Mouse (Mus musculus): ENCODE data around the gene Gm45785. TPM values are rescaled to one million over a fixed set of nuclear protein-coding genes. Genes with fewer than 3 reads are reported as not detected.

The Gm45785 gene
- polyA plus RNA-seq, 2 experiments = not detected

- Histone ChIP-seq H3K4me2 (replicated peaks; ENCODE audit: low read depth, low read length, severe bottlenecking) (no peak within 1 kb of the TSS), H3K4me3 (replicated peaks; ENCODE audit: low read length) (no peak within 1 kb of the TSS), H3K27ac (replicated peaks; ENCODE audit: low read depth, low read length) (no peak within 1 kb of the TSS), H3K27me3 (ENCODE audit: control insufficient read depth, insufficient read depth, low read length) (peaks cover 7% of the 10 kb centered on the region; the same call in 1 of the 2 replicates), H3K9me3 (ENCODE audit: control insufficient read depth, low read length) (no peaks in the 10 kb centered on the region), H3K4me1 (ENCODE audit: control insufficient read depth, insufficient read depth, low read length) (no peaks in the 10 kb centered on the region), H3K36me3 (ENCODE audit: control insufficient read depth, insufficient read depth, low read length) (no peaks in the 10 kb centered on the region), H3K9ac (ENCODE audit: low read depth, low read length, severe bottlenecking) (no peak within 1 kb of the TSS)
- WGBS = 32% methylated on average over 13 of the region's 14 CpGs
- no peak for TF ChIP-seq POLR2A (IDR thresholded peaks at IDR 0.05; ENCODE audit: borderline replicate concordance, extremely low read depth, insufficient read depth, insufficient read length)
- peak; percentile 86 for DNase-seq (ENCODE audit: low spot score)
- peak; percentile 82; the same call in 1 of the 2 replicates for ATAC-seq (ENCODE audit: low FRiP score, low read depth)
Observed at GRCm38 (mm10) chr7:140844905-140845665, 11.0 kb downstream of the Gm45785 start, which contains the start of gene Scgb1c1. TSS of gene Scgb1c1 (plus strand) at chr7:140845547.

GRCm38 (mm10) chr7:140843806-140844205 is 12.3 kb downstream of the Gm45785 start:
- Histone ChIP-seq H3K4me1 (ENCODE audit: control insufficient read depth, insufficient read depth, low read length) (no peaks in the 10 kb centered on the region), H3K27me3 (ENCODE audit: control insufficient read depth, insufficient read depth, low read length) (peaks cover 7% of the 10 kb centered on the region; the same call in 1 of the 2 replicates), H3K9ac (ENCODE audit: low read depth, low read length, severe bottlenecking) (no peak overlapping the region), H3K4me2 (replicated peaks; ENCODE audit: low read depth, low read length, severe bottlenecking) (no peak overlapping the region), H3K4me3 (replicated peaks; ENCODE audit: low read length) (no peak overlapping the region), H3K9me3 (ENCODE audit: control insufficient read depth, low read length) (no peaks in the 10 kb centered on the region), H3K27ac (replicated peaks; ENCODE audit: low read depth, low read length) (no peak overlapping the region), H3K36me3 (ENCODE audit: control insufficient read depth, insufficient read depth, low read length) (no peaks in the 10 kb centered on the region)
- WGBS = 77% methylated on average over 7 of the region's 7 CpGs
- no peak for ATAC-seq (ENCODE audit: low FRiP score, low read depth)
- TF ChIP-seq POLR2A (IDR thresholded peaks at IDR 0.05; ENCODE audit: borderline replicate concordance, extremely low read depth, insufficient read depth, insufficient read length) = no peak
- no peak for DNase-seq (ENCODE audit: low spot score)

GRCm38 (mm10) chr7:140840750-140841735 is 15.1 kb downstream of the Gm45785 start:
- H3K4me1 ChIP-seq (ENCODE audit: control insufficient read depth, insufficient read depth, low read length) = no peaks in the 10 kb centered on the region
- H3K9ac ChIP-seq (ENCODE audit: low read depth, low read length, severe bottlenecking) = no peak overlapping the region
- no peaks in the 10 kb centered on the region for H3K9me3 ChIP-seq (ENCODE audit: control insufficient read depth, low read length)
- 31% methylated on average over 19 of the region's 19 CpGs for WGBS
- DNase-seq (ENCODE audit: low spot score) = no peak
- H3K4me3 ChIP-seq (replicated peaks; ENCODE audit: low read length) = no peak overlapping the region
- H3K36me3 ChIP-seq (ENCODE audit: control insufficient read depth, insufficient read depth, low read length) = no peaks in the 10 kb centered on the region
- ATAC-seq (ENCODE audit: low FRiP score, low read depth) = no peak
- H3K27ac ChIP-seq (replicated peaks; ENCODE audit: low read depth, low read length) = no peak overlapping the region
- H3K4me2 ChIP-seq (replicated peaks; ENCODE audit: low read depth, low read length, severe bottlenecking) = no peak overlapping the region
- peaks cover 7% of the 10 kb centered on the region; the same call in 1 of the 2 replicates for H3K27me3 ChIP-seq (ENCODE audit: control insufficient read depth, insufficient read depth, low read length)
- TF ChIP-seq POLR2A (IDR thresholded peaks at IDR 0.05; ENCODE audit: borderline replicate concordance, extremely low read depth, insufficient read depth, insufficient read length) = no peak

GRCm38 (mm10) chr7:140839556-140839955 is 16.6 kb downstream of the Gm45785 start:
- no peak for DNase-seq (ENCODE audit: low spot score)
- no peak for TF ChIP-seq POLR2A (IDR thresholded peaks at IDR 0.05; ENCODE audit: borderline replicate concordance, extremely low read depth, insufficient read depth, insufficient read length)
- Histone ChIP-seq H3K36me3 (ENCODE audit: control insufficient read depth, insufficient read depth, low read length) (no peaks in the 10 kb centered on the region), H3K4me2 (replicated peaks; ENCODE audit: low read depth, low read length, severe bottlenecking) (no peak overlapping the region), H3K4me3 (replicated peaks; ENCODE audit: low read length) (no peak overlapping the region), H3K9me3 (ENCODE audit: control insufficient read depth, low read length) (no peaks in the 10 kb centered on the region), H3K9ac (ENCODE audit: low read depth, low read length, severe bottlenecking) (no peak overlapping the region), H3K27ac (replicated peaks; ENCODE audit: low read depth, low read length) (no peak overlapping the region), H3K4me1 (ENCODE audit: control insufficient read depth, insufficient read depth, low read length) (no peaks in the 10 kb centered on the region), H3K27me3 (ENCODE audit: control insufficient read depth, insufficient read depth, low read length) (peaks cover 7% of the 10 kb centered on the region; the same call in 1 of the 2 replicates)
- ATAC-seq (ENCODE audit: low FRiP score, low read depth) = no peak
- 54% methylated on average over 5 of the region's 5 CpGs for WGBS

Measured in limb, embryonic 14.5 days (tissue).